Mouse (Mus musculus): ENCODE measurements around the gene Adamtsl4. TPM values are rescaled to one million over a fixed set of nuclear protein-coding genes. Genes with fewer than 3 reads are reported as not detected.
"Not testable (repeated sequence)": the region's sequence is repeated elsewhere in the genome, so short reads cannot be mapped to it uniquely, and the experiment has no call there.

The Adamtsl4 gene
- polyA plus RNA-seq, 1 experiment from 2014 or later = 0.71 TPM

DNA sequence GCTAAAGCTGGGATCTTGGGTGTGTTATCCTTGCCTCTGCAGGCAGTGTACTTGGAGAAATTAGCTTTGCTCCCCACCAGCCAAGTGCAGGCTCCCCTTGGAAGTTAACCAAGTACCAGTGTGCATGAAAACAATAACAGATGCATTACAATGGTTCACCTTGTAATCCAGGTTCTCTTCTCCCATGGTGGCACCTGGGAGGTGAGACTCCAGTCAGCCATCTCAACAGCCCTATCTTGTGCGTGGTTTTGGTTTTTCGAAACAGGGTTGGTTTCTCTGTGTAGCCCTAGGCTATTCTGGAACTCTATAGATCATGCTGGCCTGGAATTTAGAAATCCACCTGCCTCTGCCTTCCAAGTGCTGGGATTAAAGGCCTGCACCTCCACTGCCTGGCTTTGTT is 24.2 kb downstream of the Adamtsl4 start:
- H3K27me3 ChIP-seq = no peaks in the 10 kb centered on the region

DNA sequence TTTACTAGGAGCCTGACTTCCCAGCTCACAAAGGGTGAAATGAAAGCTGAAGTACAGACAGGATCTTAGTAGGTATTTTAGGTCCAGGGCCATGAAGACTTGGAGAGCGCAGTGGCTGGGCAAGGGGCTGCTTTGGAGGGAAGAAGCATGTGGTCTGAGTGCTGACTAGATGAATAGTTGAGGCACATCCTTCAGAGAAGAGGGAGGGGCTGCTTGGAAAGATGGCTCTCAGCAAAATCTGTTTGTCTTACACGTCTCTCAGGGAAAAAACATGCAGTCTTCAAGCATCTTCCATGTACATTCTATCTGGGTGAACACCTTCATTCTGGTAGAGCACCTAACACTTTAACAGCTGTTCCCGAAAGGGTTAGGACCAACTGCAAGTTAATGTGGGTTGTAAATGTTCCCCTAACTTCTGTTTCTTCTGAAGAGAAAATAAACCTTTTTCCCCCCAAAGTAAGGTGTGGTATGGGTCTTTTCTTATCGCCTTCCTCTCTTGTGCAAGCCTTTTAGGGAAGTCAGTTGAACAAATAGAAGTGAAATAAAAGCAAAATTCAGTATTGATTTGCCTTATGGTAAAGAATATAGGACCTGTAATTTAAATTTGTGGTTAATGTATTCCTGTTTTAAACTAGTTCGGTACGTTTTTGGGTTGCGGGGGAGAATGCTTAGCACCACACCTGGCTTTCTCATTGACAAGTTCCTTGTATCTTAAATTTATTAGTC is 24.8 kb downstream of the Adamtsl4 start:
- Histone ChIP-seq H3K4me3 (no peak overlapping the region), H3K9ac (no peak overlapping the region), H3K27ac (replicated peaks) (no peak overlapping the region), H3K4me2 (peak overlapping the region; percentile 93), H3K9me3 (no peaks in the 10 kb centered on the region), H3K4me1 (replicated peaks) (peaks cover 75% of the 10 kb centered on the region), H3K27me3 (no peaks in the 10 kb centered on the region), H3K36me3 (peaks cover 56% of the 10 kb centered on the region)
- WGBS = 81% methylated on average over 7 of the region's 7 CpGs
- ATAC-seq (ENCODE audit: low read depth) = no peak

More for the DNA sequence above, 24.2 kb downstream of the Adamtsl4 start:
- Histone ChIP-seq H3K4me2 (no peak overlapping the region), H3K9me3 (no peaks in the 10 kb centered on the region), H3K27ac (replicated peaks) (no peak overlapping the region), H3K4me3 (no peak overlapping the region), H3K36me3 (peaks cover 56% of the 10 kb centered on the region), H3K4me1 (replicated peaks) (peaks cover 78% of the 10 kb centered on the region), H3K9ac (no peak overlapping the region)
- ATAC-seq (ENCODE audit: low read depth) = no peak
- 78% methylated on average over 2 of the region's 2 CpGs for WGBS

GRCm38 (mm10) chr3:95661945-95662715 is 25.6 kb downstream of the Adamtsl4 start:
- H3K4me3 ChIP-seq = peak overlapping the region; percentile 4; the same call in 1 of the 2 replicates

GRCm38 (mm10) chr3:95660788-95661478 is 26.8 kb downstream of the Adamtsl4 start:
- Histone ChIP-seq H3K9ac (peak overlapping the region; percentile 99), H3K4me2 (peak overlapping the region; percentile 93), H3K36me3 (peaks cover 49% of the 10 kb centered on the region), H3K9me3 (no peaks in the 10 kb centered on the region), H3K4me1 (replicated peaks) (peaks cover 60% of the 10 kb centered on the region), H3K27me3 (no peaks in the 10 kb centered on the region), H3K4me3 (peak overlapping the region; percentile 87), H3K27ac (replicated peaks) (no peak overlapping the region)
- 66% methylated on average over 2 of the region's 2 CpGs for WGBS
- ATAC-seq (ENCODE audit: low read depth) = no peak

More at GRCm38 (mm10) chr3:95661945-95662715, 25.6 kb downstream of the Adamtsl4 start:
- Histone ChIP-seq H3K9ac (no peak overlapping the region), H3K27me3 (no peaks in the 10 kb centered on the region), H3K9me3 (no peaks in the 10 kb centered on the region), H3K36me3 (peaks cover 56% of the 10 kb centered on the region), H3K4me2 (peak overlapping the region; percentile 93), H3K4me1 (replicated peaks) (peaks cover 72% of the 10 kb centered on the region), H3K27ac (replicated peaks) (no peak overlapping the region)
- no peak for ATAC-seq (ENCODE audit: low read depth)
- 69% methylated on average over 7 of the region's 7 CpGs for WGBS

DNA sequence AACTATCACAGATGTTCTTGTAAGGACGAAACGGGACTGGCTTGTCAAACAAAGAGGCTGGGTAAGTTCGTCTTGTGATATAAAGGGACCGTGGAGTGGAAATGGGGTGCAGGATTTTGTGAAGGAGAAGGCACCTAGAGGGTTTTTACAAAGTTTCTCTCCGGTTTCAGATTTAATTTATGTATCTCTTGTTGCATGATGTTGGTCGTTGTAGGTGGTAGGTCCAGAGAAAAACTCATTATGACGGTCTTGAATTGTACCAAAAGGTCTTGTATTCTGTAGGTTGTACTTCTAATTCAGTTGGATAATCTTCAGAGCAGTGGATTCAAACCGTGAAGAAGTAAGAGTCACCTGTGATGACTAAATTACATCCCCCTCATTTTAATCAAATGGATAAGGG is 27.8 kb downstream of the Adamtsl4 start:
- Histone ChIP-seq H3K4me3 (peak overlapping the region; percentile 87), H3K4me2 (peak overlapping the region; percentile 93), H3K9ac (peak overlapping the region; percentile 99), H3K36me3 (peaks cover 42% of the 10 kb centered on the region), H3K9me3 (no peaks in the 10 kb centered on the region), H3K4me1 (replicated peaks) (peaks cover 54% of the 10 kb centered on the region), H3K27ac (replicated peaks) (peak overlapping the region; percentile 99), H3K27me3 (no peaks in the 10 kb centered on the region)
- 4% methylated on average over 8 of the region's 8 CpGs for WGBS
- no peak for ATAC-seq (ENCODE audit: low read depth)

DNA sequence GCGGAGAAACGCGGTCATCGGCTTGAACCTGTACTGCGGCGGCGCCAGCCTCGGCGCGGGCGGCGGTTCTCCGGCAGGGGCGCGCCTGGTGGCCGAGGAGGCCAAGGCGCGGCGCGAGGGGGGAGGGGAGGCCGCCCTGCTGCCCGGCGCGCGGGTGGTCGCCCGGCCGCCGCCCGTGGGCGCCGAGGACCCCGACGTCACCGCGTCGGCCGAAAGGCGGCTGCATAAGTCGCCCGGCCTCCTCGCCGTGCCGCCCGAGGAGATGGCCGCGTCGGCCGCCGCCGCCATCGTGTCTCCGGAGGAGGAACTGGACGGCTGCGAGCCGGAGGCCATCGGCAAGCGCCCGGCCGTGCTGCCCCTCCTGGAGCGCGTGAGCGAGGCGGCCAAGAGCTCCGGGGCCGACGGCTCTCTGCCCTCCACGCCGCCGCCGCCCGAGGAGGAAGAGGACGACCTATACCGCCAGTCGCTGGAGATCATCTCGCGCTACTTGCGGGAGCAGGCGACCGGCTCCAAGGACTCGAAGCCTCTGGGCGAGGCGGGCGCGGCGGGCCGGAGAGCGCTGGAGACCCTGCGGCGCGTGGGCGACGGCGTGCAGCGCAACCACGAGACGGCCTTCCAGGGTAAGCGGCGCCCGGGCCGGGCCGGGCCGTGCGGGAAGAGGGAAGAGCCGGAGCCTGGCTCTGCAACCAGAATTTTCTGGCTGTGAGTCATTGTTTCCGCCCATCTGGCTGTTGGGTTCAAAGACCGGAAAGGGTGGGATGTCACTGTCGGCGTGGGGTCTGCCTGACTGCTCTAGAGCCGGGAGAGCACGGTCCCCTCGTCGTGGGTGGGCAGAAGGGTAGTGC is 28.6 kb downstream of the Adamtsl4 start:
- no peaks in the 10 kb centered on the region for H3K9me3 ChIP-seq
- peak overlapping the region; percentile 99 for H3K9ac ChIP-seq
- under 1% methylated on average over 110 of the region's 113 CpGs for WGBS
- H3K36me3 ChIP-seq = peaks cover 34% of the 10 kb centered on the region
- peak overlapping the region; percentile 99 for H3K27ac ChIP-seq (replicated peaks)
- H3K4me3 ChIP-seq = peak overlapping the region; percentile 87
- peaks cover 47% of the 10 kb centered on the region for H3K4me1 ChIP-seq (replicated peaks)
- ATAC-seq (ENCODE audit: low read depth) = peak; percentile 72
- H3K4me2 ChIP-seq = peak overlapping the region; percentile 93
- H3K27me3 ChIP-seq = no peaks in the 10 kb centered on the region

DNA sequence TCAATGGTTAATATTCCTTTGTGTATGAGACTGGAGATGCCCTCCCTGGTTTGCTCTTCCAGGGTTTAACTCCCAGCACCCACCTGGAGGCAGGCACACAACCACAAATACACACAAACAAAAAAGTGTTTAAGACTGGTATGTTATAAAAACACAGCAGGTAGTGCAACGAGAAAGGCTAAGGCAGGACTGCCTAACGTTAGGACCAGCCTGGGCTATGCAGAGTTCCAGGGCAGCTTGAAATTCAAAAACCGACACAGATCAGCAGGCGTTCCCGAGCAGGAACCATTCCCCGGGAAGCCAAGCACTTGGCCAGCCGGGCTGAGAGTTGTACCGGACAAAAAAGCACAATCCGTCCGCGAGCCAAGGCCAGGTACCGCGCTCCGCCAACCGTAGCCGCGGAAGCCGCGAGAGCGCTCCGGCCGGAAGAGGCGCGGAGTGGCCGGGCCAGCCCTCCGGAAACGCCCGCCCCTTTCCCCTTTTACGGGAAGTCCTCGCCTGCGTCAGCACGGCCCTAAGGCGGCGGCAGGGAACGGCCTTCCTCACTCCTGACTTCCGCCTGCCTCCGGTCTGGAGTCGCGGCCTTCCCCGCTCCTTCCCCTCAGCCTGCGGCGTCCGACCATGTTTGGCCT is 29.4 kb downstream of the Adamtsl4 start, which contains the start of gene Mcl1:
Gene Mcl1 (plus strand): TSS at position 553 of the 632 bp plus-strand sequence.
- H3K27me3 ChIP-seq = no peaks in the 10 kb centered on the region
- peak within 1 kb of the TSS; percentile 87 for H3K4me3 ChIP-seq
- peak; percentile 98 for ATAC-seq (ENCODE audit: low read depth)
- WGBS = under 1% methylated on average over 38 of the region's 43 CpGs
- peak within 1 kb of the TSS; percentile 99 for H3K27ac ChIP-seq (replicated peaks)
- H3K4me2 ChIP-seq = peak within 1 kb of the TSS; percentile 93
- H3K9ac ChIP-seq = peak within 1 kb of the TSS; percentile 99
- H3K36me3 ChIP-seq = peaks cover 26% of the 10 kb centered on the region
- no peaks in the 10 kb centered on the region for H3K9me3 ChIP-seq
- H3K4me1 ChIP-seq (replicated peaks) = peaks cover 47% of the 10 kb centered on the region

GRCm38 (mm10) chr3:95657711-95658110 is 30.0 kb downstream of the Adamtsl4 start:
- 85% methylated on average over 3 of the region's 3 CpGs for WGBS
- H3K27me3 ChIP-seq = no peaks in the 10 kb centered on the region
- peak overlapping the region; percentile 87 for H3K4me3 ChIP-seq
- peaks cover 20% of the 10 kb centered on the region for H3K36me3 ChIP-seq
- peak overlapping the region; percentile 99 for H3K27ac ChIP-seq (replicated peaks)
- no peak for ATAC-seq (ENCODE audit: low read depth)
- peaks cover 42% of the 10 kb centered on the region for H3K4me1 ChIP-seq (replicated peaks)
- peak overlapping the region; percentile 93 for H3K4me2 ChIP-seq
- H3K9ac ChIP-seq = peak overlapping the region; percentile 99
- H3K9me3 ChIP-seq = no peaks in the 10 kb centered on the region

DNA sequence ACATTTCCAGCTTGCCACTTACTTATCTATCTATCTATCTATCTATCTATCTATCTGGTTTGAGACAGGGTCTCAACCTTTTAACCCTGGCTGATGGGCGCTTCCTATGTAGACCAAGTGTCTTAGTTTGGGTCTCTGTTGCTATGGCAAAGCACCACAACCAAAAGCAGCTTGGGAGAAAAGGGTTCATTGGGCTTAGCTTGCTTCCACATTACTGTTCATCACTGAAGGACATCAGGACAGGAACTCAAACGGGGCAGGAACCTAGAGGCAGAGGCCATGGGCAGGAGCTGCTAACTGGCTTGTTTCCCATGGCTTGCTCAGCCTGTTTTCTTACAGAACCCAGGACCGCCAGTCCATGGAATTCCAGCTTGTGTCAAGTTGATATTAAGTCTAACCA is 30.6 kb downstream of the Adamtsl4 start:
- 98% methylated on average over 3 of the region's 3 CpGs for WGBS

DNA sequence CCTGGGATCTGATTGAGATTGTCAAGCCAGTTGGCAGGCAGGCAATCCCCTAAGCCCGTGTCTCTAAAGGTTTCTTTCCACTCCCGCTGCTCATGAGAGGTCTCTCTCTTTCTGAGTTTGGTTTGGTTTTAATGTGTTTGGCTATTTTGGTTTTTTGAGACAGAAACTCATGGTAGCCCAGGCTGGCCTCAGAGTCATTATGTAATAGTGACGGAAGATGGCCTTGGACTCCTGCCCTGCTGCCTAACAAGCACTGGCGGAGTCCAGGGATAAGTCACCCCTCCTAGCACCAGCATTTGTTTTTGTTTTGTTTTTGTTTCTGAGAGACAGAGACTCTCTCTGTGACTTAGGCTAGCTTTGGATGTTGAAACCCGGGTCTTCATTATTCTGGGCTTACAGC is 32.3 kb downstream of the Adamtsl4 start:
- Histone ChIP-seq H3K4me2 (no peak overlapping the region), H3K27ac (replicated peaks) (no peak overlapping the region), H3K36me3 (peaks cover 3% of the 10 kb centered on the region; the same call in 1 of the 2 replicates), H3K4me1 (replicated peaks) (peaks cover 19% of the 10 kb centered on the region), H3K4me3 (no peak overlapping the region), H3K9me3 (no peaks in the 10 kb centered on the region), H3K9ac (no peak overlapping the region), H3K27me3 (no peaks in the 10 kb centered on the region)
- 93% methylated on average over 5 of the region's 5 CpGs for WGBS
- ATAC-seq (ENCODE audit: low read depth) = no peak

More for the DNA sequence above, 30.6 kb downstream of the Adamtsl4 start:
- no peak for ATAC-seq (ENCODE audit: low read depth)
- Histone ChIP-seq H3K9me3 (no peaks in the 10 kb centered on the region), H3K9ac (no peak overlapping the region), H3K27ac (replicated peaks) (no peak overlapping the region), H3K36me3 (peaks cover 15% of the 10 kb centered on the region), H3K27me3 (no peaks in the 10 kb centered on the region), H3K4me3 (no peak overlapping the region), H3K4me2 (no peak overlapping the region), H3K4me1 (replicated peaks) (peaks cover 36% of the 10 kb centered on the region)

- not testable (repeated sequence) for H3K9ac ChIP-seq; H3K27ac ChIP-seq (replicated peaks); H3K4me2 ChIP-seq; H3K36me3 ChIP-seq; H3K4me3 ChIP-seq; ATAC-seq (ENCODE audit: low read depth); H3K9me3 ChIP-seq; H3K27me3 ChIP-seq
- peaks cover 15% of the 10 kb centered on the region for H3K4me1 ChIP-seq (replicated peaks)
- WGBS = 92% methylated on average over 3 of the region's 3 CpGs
Measured at GRCm38 (mm10) chr3:95654371-95654770, 33.3 kb downstream of the Adamtsl4 start.
